In genomic region chr5:123086501-123086900, GRCm38 (mm10) we compare ENCODE assay signal across 28 mouse cellular contexts. TPM values are rescaled to one million over a fixed set of nuclear protein-coding genes. Genes with fewer than 3 reads are reported as not detected.
"Had no signal": no experiment of that assay in that cellular context is flagged by ENCODE, and none has a peak within 500 bp of the region (broad histone marks: within the 10 kb centered on the region; RNA-seq: fewer than 3 reads in every experiment).

No protein-coding gene starts in this region.

- H3K4me1 ChIP-seq: lung, embryonic 15.5 days; midbrain, embryonic 13.5 days; neural tube, embryonic 13.5 days; stomach, embryonic 15.5 days had no signal

- H3K9ac ChIP-seq: liver, embryonic 14.5 days; lung, embryonic 15.5 days; midbrain, embryonic 13.5 days; neural tube, embryonic 13.5 days; stomach, embryonic 15.5 days had no signal

- H3K4me3 ChIP-seq: layer of hippocampus, adult 2 months; lung, embryonic 15.5 days; megakaryocyte, embryonic 14.5 days; midbrain, embryonic 10.5 days; midbrain, embryonic 13.5 days; myocyte; neural tube, embryonic 13.5 days; stomach, embryonic 15.5 days had no signal

- H3K27me3 ChIP-seq: lung, embryonic 15.5 days; megakaryocyte, embryonic 14.5 days; midbrain, embryonic 13.5 days; neural tube, embryonic 13.5 days; stomach, embryonic 15.5 days had no signal

- DNase-seq: kidney, adult 18-20 months; kidney, adult 9 months; kidney, postnatal 14 days; layer of hippocampus, adult 9-11 months; lung, postnatal 10 days; lung, postnatal 36 days; retina, postnatal 1 day; right cerebral cortex, postnatal 25 days; spleen, adult 18-20 months; thymus, postnatal 36 days had no signal

- H3K4me2 ChIP-seq: lung, embryonic 15.5 days; midbrain, embryonic 13.5 days; neural tube, embryonic 13.5 days; stomach, embryonic 15.5 days had no signal

- H3K36me3 ChIP-seq: lung, embryonic 15.5 days; midbrain, embryonic 10.5 days; midbrain, embryonic 13.5 days; stomach, embryonic 15.5 days had no signal

- H3K9me3 ChIP-seq: lung, embryonic 15.5 days; midbrain, embryonic 10.5 days; midbrain, embryonic 13.5 days; neural tube, embryonic 13.5 days; stomach, embryonic 15.5 days had no signal

- ATAC-seq: intestine, embryonic 16.5 days; midbrain, embryonic 13.5 days; midbrain, embryonic 16.5 days had no signal

- H3K27ac ChIP-seq: layer of hippocampus, adult 2 months; liver, embryonic 14.5 days; lung, embryonic 15.5 days; midbrain, embryonic 10.5 days; midbrain, embryonic 13.5 days; neural tube, embryonic 13.5 days; stomach, embryonic 15.5 days had no signal

RNA-seq across cellular contexts. Expression of gene Morn3, which starts 39.7 kb away (rescaled TPM):
- total RNA-seq: layer of hippocampus, adult 2 months; left cerebral cortex, postnatal 10 days; left cerebral cortex, postnatal 36 days; monocyte, adult 5-6 weeks; neutrophil, adult 5-6 weeks had no signal
- polyA plus RNA-seq: large intestine, adult 2 months; limb, embryonic 14.5 days; liver, embryonic 14.5 days; myocyte; urinary bladder, adult 2 months had no signal
